Mouse (Mus musculus): ENCODE measurements around the gene Erg. TPM values are rescaled to one million over a fixed set of nuclear protein-coding genes. Genes with fewer than 3 reads are reported as not detected.
A peak's percentile ranks its signal among the peaks of the same experiment; 100 is the strongest.

The Erg gene
- polyA plus RNA-seq, 1 experiment from 2014 or later: 1.1 TPM

- no peak overlapping the region for H3K27ac ChIP-seq
- H3K4me3 ChIP-seq (replicated peaks): no peak overlapping the region
- H3K4me1 ChIP-seq (replicated peaks): no peaks in the 10 kb centered on the region
- H3K9me3 ChIP-seq (replicated peaks): no peaks in the 10 kb centered on the region
- ATAC-seq (ENCODE audit: low read depth) (no peak), DNase-seq (no peak)
- no peak overlapping the region for H3K9ac ChIP-seq
- H3K27me3 ChIP-seq: peaks cover 21% of the 10 kb centered on the region
- H3K36me3 ChIP-seq: no peaks in the 10 kb centered on the region
- 69% methylated on average over 4 of the region's 4 CpGs for WGBS (ENCODE audit: insufficient replicate concordance)
- no peak overlapping the region for H3K4me2 ChIP-seq
Observed at GRCm38 (mm10) chr16:95579289-95579688, 7.1 kb downstream of the Erg start.

GRCm38 (mm10) chr16:95573163-95573562, 13.2 kb downstream of the Erg start:
- ATAC-seq (ENCODE audit: low read depth) (no peak), DNase-seq (no peak)
- Histone ChIP-seq H3K4me1 (replicated peaks) (no peaks in the 10 kb centered on the region), H3K9me3 (replicated peaks) (no peaks in the 10 kb centered on the region), H3K4me2 (no peak overlapping the region), H3K4me3 (replicated peaks) (no peak overlapping the region), H3K9ac (no peak overlapping the region), H3K27ac (no peak overlapping the region), H3K27me3 (no peaks in the 10 kb centered on the region), H3K36me3 (no peaks in the 10 kb centered on the region)
- 77% methylated on average over 13 of the region's 13 CpGs for WGBS (ENCODE audit: insufficient replicate concordance)

- peak; percentile 9 for DNase-seq
- Histone ChIP-seq H3K4me1 (replicated peaks) (no peaks in the 10 kb centered on the region), H3K27me3 (no peaks in the 10 kb centered on the region), H3K4me2 (no peak overlapping the region), H3K9ac (no peak overlapping the region), H3K4me3 (replicated peaks) (no peak overlapping the region), H3K9me3 (replicated peaks) (no peaks in the 10 kb centered on the region), H3K36me3 (no peaks in the 10 kb centered on the region), H3K27ac (no peak overlapping the region)
- WGBS (ENCODE audit: insufficient replicate concordance): 13% methylated on average over 1 of the region's 1 CpGs
- ATAC-seq (ENCODE audit: low read depth): no peak
Observed at GRCm38 (mm10) chr16:95570616-95571015, 15.8 kb downstream of the Erg start.

- no peak overlapping the region for H3K9ac ChIP-seq
- H3K4me3 ChIP-seq (replicated peaks): no peak overlapping the region
- ATAC-seq (ENCODE audit: low read depth): no peak
- H3K27me3 ChIP-seq: no peaks in the 10 kb centered on the region
- H3K4me1 ChIP-seq (replicated peaks): no peaks in the 10 kb centered on the region
- H3K4me2 ChIP-seq: no peak overlapping the region
- H3K9me3 ChIP-seq (replicated peaks): no peaks in the 10 kb centered on the region
- no peaks in the 10 kb centered on the region for H3K36me3 ChIP-seq
- H3K27ac ChIP-seq: no peak overlapping the region
- DNase-seq: no peak
- 56% methylated on average over 4 of the region's 4 CpGs for WGBS (ENCODE audit: insufficient replicate concordance)
Observed at GRCm38 (mm10) chr16:95556834-95557233, 29.6 kb downstream of the Erg start.

GRCm38 (mm10) chr16:95553136-95553535, 33.3 kb downstream of the Erg start:
- Histone ChIP-seq H3K9ac (no peak overlapping the region), H3K4me3 (replicated peaks) (no peak overlapping the region), H3K27ac (no peak overlapping the region), H3K36me3 (no peaks in the 10 kb centered on the region), H3K4me2 (no peak overlapping the region), H3K9me3 (replicated peaks) (no peaks in the 10 kb centered on the region), H3K27me3 (no peaks in the 10 kb centered on the region), H3K4me1 (replicated peaks) (no peaks in the 10 kb centered on the region)
- 65% methylated on average over 2 of the region's 2 CpGs for WGBS (ENCODE audit: insufficient replicate concordance)
- DNase-seq (no peak), ATAC-seq (ENCODE audit: low read depth) (no peak)

GRCm38 (mm10) chr16:95552495-95552894, 33.9 kb downstream of the Erg start:
- Histone ChIP-seq H3K4me1 (replicated peaks) (no peaks in the 10 kb centered on the region), H3K27me3 (no peaks in the 10 kb centered on the region), H3K9ac (no peak overlapping the region), H3K36me3 (no peaks in the 10 kb centered on the region), H3K4me3 (replicated peaks) (no peak overlapping the region), H3K27ac (no peak overlapping the region), H3K4me2 (no peak overlapping the region), H3K9me3 (replicated peaks) (no peaks in the 10 kb centered on the region)
- ATAC-seq (ENCODE audit: low read depth) (no peak), DNase-seq (no peak)
- 75% methylated on average over 16 of the region's 16 CpGs for WGBS (ENCODE audit: insufficient replicate concordance)

- DNase-seq: no peak
- Histone ChIP-seq H3K4me1 (replicated peaks) (no peaks in the 10 kb centered on the region), H3K4me3 (replicated peaks) (no peak overlapping the region), H3K4me2 (no peak overlapping the region), H3K9ac (no peak overlapping the region), H3K27me3 (no peaks in the 10 kb centered on the region), H3K9me3 (replicated peaks) (no peaks in the 10 kb centered on the region), H3K36me3 (no peaks in the 10 kb centered on the region), H3K27ac (no peak overlapping the region)
- 71% methylated on average over 5 of the region's 5 CpGs for WGBS (ENCODE audit: insufficient replicate concordance)
- no peak for ATAC-seq (ENCODE audit: low read depth)
Observed at GRCm38 (mm10) chr16:95550496-95550895, 35.9 kb downstream of the Erg start.

GRCm38 (mm10) chr16:95544753-95545152, 41.6 kb downstream of the Erg start:
- no peak overlapping the region for H3K9ac ChIP-seq
- no peak overlapping the region for H3K27ac ChIP-seq
- ATAC-seq (ENCODE audit: low read depth) (no peak), DNase-seq (no peak)
- no peak overlapping the region for H3K4me2 ChIP-seq
- WGBS (ENCODE audit: insufficient replicate concordance): 65% methylated on average over 5 of the region's 5 CpGs
- no peaks in the 10 kb centered on the region for H3K4me1 ChIP-seq (replicated peaks)
- no peaks in the 10 kb centered on the region for H3K36me3 ChIP-seq
- H3K4me3 ChIP-seq (replicated peaks): no peak overlapping the region
- H3K9me3 ChIP-seq (replicated peaks): no peaks in the 10 kb centered on the region
- no peaks in the 10 kb centered on the region for H3K27me3 ChIP-seq

GRCm38 (mm10) chr16:95543471-95543870, 42.9 kb downstream of the Erg start:
- no peaks in the 10 kb centered on the region for H3K4me1 ChIP-seq (replicated peaks)
- ATAC-seq (ENCODE audit: low read depth) (no peak), DNase-seq (no peak)
- H3K4me3 ChIP-seq (replicated peaks): no peak overlapping the region
- no peak overlapping the region for H3K4me2 ChIP-seq
- no peak overlapping the region for H3K9ac ChIP-seq
- no peaks in the 10 kb centered on the region for H3K9me3 ChIP-seq (replicated peaks)
- 86% methylated on average over 12 of the region's 12 CpGs for WGBS (ENCODE audit: insufficient replicate concordance)
- H3K36me3 ChIP-seq: no peaks in the 10 kb centered on the region
- H3K27me3 ChIP-seq: no peaks in the 10 kb centered on the region
- H3K27ac ChIP-seq: no peak overlapping the region

GRCm38 (mm10) chr16:95535151-95535550, 51.2 kb downstream of the Erg start:
- Histone ChIP-seq H3K4me3 (replicated peaks) (no peak overlapping the region), H3K9me3 (replicated peaks) (no peaks in the 10 kb centered on the region), H3K4me2 (no peak overlapping the region), H3K27me3 (no peaks in the 10 kb centered on the region), H3K36me3 (no peaks in the 10 kb centered on the region), H3K27ac (no peak overlapping the region), H3K4me1 (replicated peaks) (no peaks in the 10 kb centered on the region), H3K9ac (no peak overlapping the region)
- DNase-seq (no peak), ATAC-seq (ENCODE audit: low read depth) (no peak)
- 59% methylated on average over 3 of the region's 3 CpGs for WGBS (ENCODE audit: insufficient replicate concordance)

- DNase-seq (no peak), ATAC-seq (ENCODE audit: low read depth) (no peak)
- 66% methylated on average over 13 of the region's 13 CpGs for WGBS (ENCODE audit: insufficient replicate concordance)
- Histone ChIP-seq H3K27me3 (no peaks in the 10 kb centered on the region), H3K27ac (no peak overlapping the region), H3K4me1 (replicated peaks) (no peaks in the 10 kb centered on the region), H3K9ac (no peak overlapping the region), H3K9me3 (replicated peaks) (no peaks in the 10 kb centered on the region), H3K36me3 (no peaks in the 10 kb centered on the region), H3K4me3 (replicated peaks) (no peak overlapping the region), H3K4me2 (no peak overlapping the region)
Observed at GRCm38 (mm10) chr16:95532387-95533077, 53.9 kb downstream of the Erg start.

GRCm38 (mm10) chr16:95527561-95527960, 58.8 kb downstream of the Erg start:
- no peak for ATAC-seq (ENCODE audit: low read depth)
- Histone ChIP-seq H3K9me3 (replicated peaks) (no peaks in the 10 kb centered on the region), H3K27ac (no peak overlapping the region), H3K27me3 (no peaks in the 10 kb centered on the region), H3K9ac (no peak overlapping the region), H3K4me3 (replicated peaks) (no peak overlapping the region), H3K4me2 (no peak overlapping the region), H3K36me3 (no peaks in the 10 kb centered on the region), H3K4me1 (replicated peaks) (no peaks in the 10 kb centered on the region)
- DNase-seq: no peak
- 60% methylated on average over 2 of the region's 2 CpGs for WGBS (ENCODE audit: insufficient replicate concordance)
